Mouse (Mus musculus) brain, embryonic 14.5 days (tissue): ENCODE measurements around the gene Itpripl1. TPM values are rescaled to one million over a fixed set of nuclear protein-coding genes. Genes with fewer than 3 reads are reported as not detected.
"Not testable (repeated sequence)": the region's sequence is repeated elsewhere in the genome, so short reads cannot be mapped to it uniquely, and the experiment has no call there.

ENCODE experiments used
- DNase-seq: peaks from one replicate; pipeline ENCODE4 v3.0.0-alpha.2; 2011; ENCODE audit warnings: low read depth
- CTCF ChIP-seq: fragments of 200-500 bp; IDR thresholded peaks from 2 replicates; pipeline ENCODE4 v1.5.1; 2012; ENCODE audit warnings: inconsistent platforms, mild to moderate bottlenecking, moderate library complexity, borderline replicate concordance; ENCODE audit not compliant: insufficient read depth, insufficient read length; ENCODE audit errors: extremely low read depth
- POLR2A ChIP-seq: fragments of 200-500 bp; IDR thresholded peaks from 2 replicates; pipeline ENCODE4 v1.6.1; 2012; ENCODE audit warnings: mild to moderate bottlenecking, inconsistent platforms, borderline replicate concordance; ENCODE audit not compliant: poor library complexity, insufficient read depth, insufficient read length, severe bottlenecking; ENCODE audit errors: extremely low read depth
- polyA plus RNA-seq: library from polyadenylated mRNA; depleted of rRNA; stranded (reverse); fragments of >200 nt; gene quantifications from 2 replicates; pipeline ENCODE4 v1.2.3, GENCODE M21; 2012; rRNA removed

Gene Itpripl1
- polyA plus RNA-seq, 1 experiment = 6.6 TPM

GRCm38 (mm10) chr2:127138449-127138848 is 4.8 kb downstream of the Itpripl1 start:
- TF ChIP-seq CTCF = no peak
- TF ChIP-seq POLR2A = no peak
- DNase-seq = no peak

DNA sequence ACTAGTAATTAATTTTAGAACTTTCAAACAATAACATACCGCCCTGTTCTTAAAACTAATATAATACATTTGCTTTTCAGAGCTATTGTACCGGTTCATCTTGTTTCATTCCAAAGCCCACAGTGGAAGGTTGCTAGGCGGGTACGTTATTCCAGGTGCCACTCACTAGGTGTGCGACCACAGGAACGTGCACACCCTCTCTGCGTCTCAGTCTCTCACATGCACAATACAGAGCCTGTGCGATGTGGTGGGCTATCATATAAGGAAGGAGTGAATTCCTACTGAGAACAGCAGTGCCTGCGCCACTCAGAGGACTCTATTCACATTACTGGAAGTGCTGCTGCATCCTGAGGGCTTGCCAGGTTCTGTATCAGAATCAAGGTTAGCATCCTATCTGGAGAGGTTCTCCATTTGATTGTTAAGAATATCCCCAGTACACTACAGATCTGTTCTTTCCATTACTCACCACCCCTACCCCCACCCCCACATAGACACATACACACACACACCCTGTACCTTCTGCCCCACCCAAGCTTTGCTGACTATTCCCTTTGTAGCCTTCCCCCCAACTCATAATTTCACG is 5.3 kb downstream of the Itpripl1 start:
- TF ChIP-seq POLR2A (no peak), CTCF (no peak)
- DNase-seq = no peak

DNA sequence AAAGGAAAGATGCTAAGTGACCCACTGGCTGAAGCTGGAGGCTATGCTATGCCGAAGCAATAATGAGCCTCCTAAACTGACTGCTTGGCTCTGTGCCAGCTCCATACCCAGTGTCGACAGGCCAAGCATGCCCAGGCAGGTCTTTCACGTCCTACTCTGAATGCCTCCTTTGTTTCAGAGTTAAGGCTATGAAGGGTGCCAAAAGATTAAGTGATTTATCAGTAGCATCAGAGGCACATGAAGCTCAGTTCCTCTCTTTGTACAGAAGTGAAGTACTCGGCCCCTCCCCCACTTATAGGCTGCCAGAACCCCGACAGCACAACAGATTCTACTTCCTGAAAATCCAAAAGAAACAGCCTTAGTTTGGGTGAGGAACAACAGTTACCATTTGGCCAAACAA is 6.3 kb downstream of the Itpripl1 start:
- peak; percentile 95 for DNase-seq
- TF ChIP-seq POLR2A (no peak), CTCF (no peak)

- DNase-seq = not testable (repeated sequence)
Measured at GRCm38 (mm10) chr2:127135255-127135654, 8.0 kb downstream of the Itpripl1 start.

- TF ChIP-seq POLR2A (peak; percentile 40; the same call in 1 of the 2 replicates), CTCF (no peak)
Measured at GRCm38 (mm10) chr2:127133621-127134461, 9.4 kb downstream of the Itpripl1 start, which contains the start of gene Ncaph. TSS of gene Ncaph (minus strand) at chr2:127133954.

DNA sequence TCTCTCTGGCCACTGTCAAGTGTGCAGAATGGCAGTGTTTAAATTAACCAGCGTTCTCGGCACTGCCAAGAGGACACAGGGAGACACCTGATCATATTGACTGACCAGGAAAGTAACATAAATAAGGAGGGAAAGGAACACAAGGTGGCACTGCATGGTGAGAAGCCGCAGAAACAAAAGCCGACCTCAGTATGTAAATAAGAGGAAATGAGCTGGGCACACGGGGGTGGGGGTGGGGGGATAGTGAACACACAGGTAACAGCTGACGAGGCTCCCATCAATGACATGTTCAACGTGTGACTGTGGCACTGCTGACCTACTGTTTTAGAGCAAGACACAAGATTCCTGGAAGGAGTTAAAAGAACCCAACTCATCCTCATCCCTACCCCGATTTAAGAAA is 11.9 kb downstream of the Itpripl1 start:
- DNase-seq = no peak
- TF ChIP-seq POLR2A = no peak

More at GRCm38 (mm10) chr2:127133621-127134461, 9.4 kb downstream of the Itpripl1 start, which contains the start of gene Ncaph:
- DNase-seq = peak; percentile 95

DNA sequence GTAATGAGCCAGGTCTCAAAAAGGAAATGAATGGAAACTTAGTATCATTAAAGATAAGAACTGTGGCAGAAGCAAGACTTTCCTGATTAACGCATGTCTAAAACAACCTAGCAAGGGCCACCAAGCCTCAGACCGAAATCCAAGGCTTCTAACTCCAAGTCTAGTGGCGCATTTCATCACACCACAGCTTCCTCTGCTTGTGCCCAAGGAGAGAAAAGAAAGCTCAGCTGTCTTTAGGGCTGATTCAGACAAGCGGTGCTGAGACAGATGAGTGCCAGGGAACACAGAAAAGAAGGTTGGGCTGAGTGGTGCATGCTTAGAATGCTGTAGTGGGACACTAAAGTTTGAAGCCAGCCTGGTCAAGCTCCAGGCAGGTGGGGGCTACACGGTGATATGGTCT is 14.3 kb downstream of the Itpripl1 start:
- DNase-seq = no peak
- TF ChIP-seq POLR2A = no peak
- TF ChIP-seq CTCF = no peak

DNA sequence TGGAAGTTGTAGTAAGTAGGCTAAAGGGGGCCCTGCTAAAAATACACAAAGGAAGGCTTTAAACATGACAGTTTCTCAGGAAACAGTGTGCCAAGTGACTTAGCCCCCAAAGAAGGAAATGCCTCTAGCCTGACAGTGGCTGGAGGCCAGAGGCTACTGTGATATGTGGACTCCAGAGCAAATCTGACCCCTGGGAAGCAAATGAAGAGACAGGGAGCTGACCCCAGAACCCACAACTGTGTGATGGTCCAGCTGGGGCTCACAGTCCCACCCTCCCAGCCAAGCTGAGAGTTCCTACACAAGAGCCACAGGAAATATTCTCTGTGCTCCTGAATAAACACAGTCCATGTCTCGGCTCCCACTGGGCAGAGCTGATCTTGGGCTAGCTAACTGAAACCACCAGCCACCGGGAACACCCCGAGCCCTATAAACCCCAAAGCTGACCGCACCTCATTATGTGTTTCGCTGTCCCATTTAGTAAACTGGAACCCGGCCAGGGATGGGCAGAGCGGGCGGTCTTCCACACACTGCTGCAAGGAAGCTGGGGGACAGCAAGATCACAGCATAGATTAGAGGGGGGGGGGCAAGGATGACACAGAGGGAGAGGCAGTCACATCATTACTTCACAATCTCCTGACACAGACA is 21.5 kb downstream of the Itpripl1 start:
- DNase-seq = no peak

GRCm38 (mm10) chr2:127108986-127109385 is 34.3 kb downstream of the Itpripl1 start:
- TF ChIP-seq POLR2A (no peak), CTCF (no peak)
- DNase-seq = no peak

More for the DNA sequence above, 21.5 kb downstream of the Itpripl1 start:
- TF ChIP-seq CTCF (no peak), POLR2A (no peak)

DNA sequence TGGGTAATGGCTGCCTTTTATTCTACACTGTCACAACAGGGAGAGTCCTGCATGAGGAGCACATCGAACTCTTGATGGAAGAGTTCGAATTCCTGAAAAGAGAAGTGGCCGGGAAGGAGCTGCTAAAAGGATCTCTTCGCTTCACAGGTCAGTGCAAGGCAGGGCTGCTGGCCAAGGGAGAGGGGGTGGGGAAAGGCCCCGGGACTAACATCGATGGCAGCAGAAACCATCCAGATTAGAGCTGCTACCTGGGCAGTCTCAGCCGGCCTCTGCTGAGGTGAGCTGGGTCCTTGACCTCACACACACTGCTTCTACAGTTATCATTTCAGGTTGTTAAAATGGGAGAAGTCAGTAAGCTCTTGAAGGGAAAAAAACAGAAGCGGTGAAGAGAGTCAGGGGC is 51.2 kb downstream of the Itpripl1 start:
- no peak for TF ChIP-seq POLR2A
- DNase-seq = no peak

GRCm38 (mm10) chr2:127090151-127090550 is 53.1 kb downstream of the Itpripl1 start:
- DNase-seq = not testable (repeated sequence)

Other genes starting within 250 kb of the Itpripl1 start
- gene Sppl2a, start 210.2 kb downstream of the Itpripl1 start, polyA plus RNA-seq = 29.8 and 30.1 TPM in 2 replicates
- gene Ap4e1, start 134.7 kb downstream of the Itpripl1 start, polyA plus RNA-seq = 9.0 and 12.4 TPM in 2 replicates
- 11.7 and 12.7 TPM in 2 replicates for gene Blvra, start 72.8 kb downstream of the Itpripl1 start, polyA plus RNA-seq
- gene Ncaph, start 9.5 kb downstream of the Itpripl1 start, polyA plus RNA-seq = 18.5 and 28.6 TPM in 2 replicates
- 1.2 and 1.3 TPM in 2 replicates for gene 1810024B03Rik, start 64.8 kb upstream of the Itpripl1 start, polyA plus RNA-seq
- gene Snrnp200, start 64.9 kb upstream of the Itpripl1 start, polyA plus RNA-seq = 81.5 and 98.9 TPM in 2 replicates
- gene Ciao1, start 104.4 kb upstream of the Itpripl1 start, polyA plus RNA-seq = 58.0 and 69.0 TPM in 2 replicates
- 57.2 and 73.6 TPM in 2 replicates for gene Tmem127, start 104.5 kb upstream of the Itpripl1 start, polyA plus RNA-seq
- gene Stard7, start 126.8 kb upstream of the Itpripl1 start, polyA plus RNA-seq = 89.3 and 91.9 TPM in 2 replicates
- gene Dusp2, start 192.7 kb upstream of the Itpripl1 start, polyA plus RNA-seq = 6.5 and 7.7 TPM in 2 replicates
- 0.03 TPM in 1 of 2 replicates, not detected in the other for gene Astl, start 195.2 kb upstream of the Itpripl1 start, polyA plus RNA-seq
- gene Adra2b, start 219.8 kb upstream of the Itpripl1 start, polyA plus RNA-seq = 0.18 and 0.30 TPM in 2 replicates